Mouse (Mus musculus): Measurements from ENCODE around the gene Arih1. TPM values are rescaled to one million over a fixed set of nuclear protein-coding genes. Genes with fewer than 3 reads are reported as not detected.
A peak's percentile ranks its signal among the peaks of the same experiment; 100 is the strongest.
"Not testable (repeated sequence)": the region's sequence is repeated elsewhere in the genome, so short reads cannot be mapped to it uniquely, and the experiment has no call there.

Arih1 gene
- polyA plus RNA-seq, 1 experiment, result 27.9 TPM

GRCm38 (mm10) chr9:59375626-59376025, 110.8 kb downstream of the Arih1 start:
- no peak overlapping the region for H3K4me3 ChIP-seq (replicated peaks; ENCODE audit: control insufficient read depth, low read depth, low read length)
- no peak overlapping the region for H3K27ac ChIP-seq (ENCODE audit: control insufficient read depth, insufficient read depth, low read depth, low read length, poor library complexity)
- 89% methylated on average over 15 of the region's 15 CpGs for WGBS
- TF ChIP-seq CTCF (IDR thresholded peaks at IDR 0.05; ENCODE audit: control insufficient read depth, insufficient read depth, low read length), result no peak
- TF ChIP-seq POLR2A (IDR thresholded peaks at IDR 0.05; ENCODE audit: borderline replicate concordance, control insufficient read depth, low read depth, low read length), result no peak
- no peaks in the 10 kb centered on the region for H3K4me1 ChIP-seq (ENCODE audit: control insufficient read depth, insufficient read depth, low read length)

- TF ChIP-seq CTCF (IDR thresholded peaks at IDR 0.05; ENCODE audit: control insufficient read depth, insufficient read depth, low read length) (no peak), POLR2A (IDR thresholded peaks at IDR 0.05; ENCODE audit: borderline replicate concordance, control insufficient read depth, low read depth, low read length) (no peak)
- H3K4me3 ChIP-seq (replicated peaks; ENCODE audit: control insufficient read depth, low read depth, low read length), result no peak overlapping the region
- 89% methylated on average over 9 of the region's 9 CpGs for WGBS
- H3K27ac ChIP-seq (ENCODE audit: control insufficient read depth, insufficient read depth, low read depth, low read length, poor library complexity), result no peak overlapping the region
- no peaks in the 10 kb centered on the region for H3K4me1 ChIP-seq (ENCODE audit: control insufficient read depth, insufficient read depth, low read length)
These were observed 116.8 kb downstream of the Arih1 start for GRCm38 (mm10) chr9:59369646-59370045.

- TF ChIP-seq CTCF (IDR thresholded peaks at IDR 0.05; ENCODE audit: control insufficient read depth, insufficient read depth, low read length) (no peak), POLR2A (IDR thresholded peaks at IDR 0.05; ENCODE audit: borderline replicate concordance, control insufficient read depth, low read depth, low read length) (no peak)
- H3K4me3 ChIP-seq (replicated peaks; ENCODE audit: control insufficient read depth, low read depth, low read length), result no peak overlapping the region
- 58% methylated on average over 5 of the region's 5 CpGs for WGBS
These were observed 117.2 kb downstream of the Arih1 start for GRCm38 (mm10) chr9:59369220-59369619.

GRCm38 (mm10) chr9:59360487-59360886, 125.9 kb downstream of the Arih1 start:
- H3K4me3 ChIP-seq (replicated peaks; ENCODE audit: control insufficient read depth, low read depth, low read length); H3K4me1 ChIP-seq (ENCODE audit: control insufficient read depth, insufficient read depth, low read length); H3K27ac ChIP-seq (ENCODE audit: control insufficient read depth, insufficient read depth, low read depth, low read length, poor library complexity): not testable (repeated sequence)
- 48% methylated on average over 3 of the region's 3 CpGs for WGBS

More at GRCm38 (mm10) chr9:59369220-59369619, 117.2 kb downstream of the Arih1 start:
- Histone ChIP-seq H3K27ac (ENCODE audit: control insufficient read depth, insufficient read depth, low read depth, low read length, poor library complexity) (no peak overlapping the region), H3K4me1 (ENCODE audit: control insufficient read depth, insufficient read depth, low read length) (no peaks in the 10 kb centered on the region)

GRCm38 (mm10) chr9:59358041-59358440, 128.4 kb downstream of the Arih1 start:
- H3K4me3 ChIP-seq (replicated peaks; ENCODE audit: control insufficient read depth, low read depth, low read length); H3K4me1 ChIP-seq (ENCODE audit: control insufficient read depth, insufficient read depth, low read length); H3K27ac ChIP-seq (ENCODE audit: control insufficient read depth, insufficient read depth, low read depth, low read length, poor library complexity): not testable (repeated sequence)
- WGBS, result 86% methylated on average over 1 of the region's 1 CpGs

- peak within 1 kb of the TSS; percentile 93 for H3K4me3 ChIP-seq (replicated peaks; ENCODE audit: control insufficient read depth, low read depth, low read length)
- no peaks in the 10 kb centered on the region for H3K4me1 ChIP-seq (ENCODE audit: control insufficient read depth, insufficient read depth, low read length)
- H3K27ac ChIP-seq (ENCODE audit: control insufficient read depth, insufficient read depth, low read depth, low read length, poor library complexity), result no peak within 1 kb of the TSS
- peak; percentile 62; the same call in 1 of the 2 replicates for TF ChIP-seq POLR2A (IDR thresholded peaks at IDR 0.05; ENCODE audit: borderline replicate concordance, control insufficient read depth, low read depth, low read length)
- no peak for TF ChIP-seq CTCF (IDR thresholded peaks at IDR 0.05; ENCODE audit: control insufficient read depth, insufficient read depth, low read length)
- WGBS, result 1% methylated on average over 32 of the region's 32 CpGs
These were observed 133.2 kb downstream of the Arih1 start, which contains the start of gene Bbs4 for GRCm38 (mm10) chr9:59353253-59353639. Bbs4 (minus strand) TSS chr9:59353508.

- Histone ChIP-seq H3K27ac (ENCODE audit: control insufficient read depth, insufficient read depth, low read depth, low read length, poor library complexity) (no peak overlapping the region), H3K4me3 (replicated peaks; ENCODE audit: control insufficient read depth, low read depth, low read length) (peak overlapping the region; percentile 93), H3K4me1 (ENCODE audit: control insufficient read depth, insufficient read depth, low read length) (no peaks in the 10 kb centered on the region)
- TF ChIP-seq POLR2A (IDR thresholded peaks at IDR 0.05; ENCODE audit: borderline replicate concordance, control insufficient read depth, low read depth, low read length) (no peak), CTCF (IDR thresholded peaks at IDR 0.05; ENCODE audit: control insufficient read depth, insufficient read depth, low read length) (no peak)
- WGBS, result 28% methylated on average over 15 of the region's 15 CpGs
These were observed 133.7 kb downstream of the Arih1 start for GRCm38 (mm10) chr9:59352586-59353252.

- Histone ChIP-seq H3K4me1 (ENCODE audit: control insufficient read depth, insufficient read depth, low read length) (no peaks in the 10 kb centered on the region), H3K27ac (ENCODE audit: control insufficient read depth, insufficient read depth, low read depth, low read length, poor library complexity) (no peak overlapping the region), H3K4me3 (replicated peaks; ENCODE audit: control insufficient read depth, low read depth, low read length) (no peak overlapping the region)
- TF ChIP-seq POLR2A (IDR thresholded peaks at IDR 0.05; ENCODE audit: borderline replicate concordance, control insufficient read depth, low read depth, low read length) (no peak), CTCF (IDR thresholded peaks at IDR 0.05; ENCODE audit: control insufficient read depth, insufficient read depth, low read length) (no peak)
- WGBS, result 74% methylated on average over 2 of the region's 2 CpGs
These were observed 140.2 kb downstream of the Arih1 start for GRCm38 (mm10) chr9:59346176-59346575.

GRCm38 (mm10) chr9:59340002-59340401, 146.4 kb downstream of the Arih1 start:
- no peak overlapping the region for H3K27ac ChIP-seq (ENCODE audit: control insufficient read depth, insufficient read depth, low read depth, low read length, poor library complexity)
- no peak overlapping the region for H3K4me3 ChIP-seq (replicated peaks; ENCODE audit: control insufficient read depth, low read depth, low read length)
- TF ChIP-seq CTCF (IDR thresholded peaks at IDR 0.05; ENCODE audit: control insufficient read depth, insufficient read depth, low read length), result peak; percentile 67
- no peak for TF ChIP-seq POLR2A (IDR thresholded peaks at IDR 0.05; ENCODE audit: borderline replicate concordance, control insufficient read depth, low read depth, low read length)
- H3K4me1 ChIP-seq (ENCODE audit: control insufficient read depth, insufficient read depth, low read length), result no peaks in the 10 kb centered on the region
- 65% methylated on average over 9 of the region's 9 CpGs for WGBS

Data from bone marrow, adult 2 months (tissue).